Mouse (Mus musculus) embryo, embryonic 10.5 days (tissue): ENCODE results near the gene Arl3.

Experiments
- DNase-seq: peaks from one replicate; pipeline ENCODE4 v3.0.0-alpha.2; 2015; ENCODE audit warnings: low spot score

Arl3 gene

DNA sequence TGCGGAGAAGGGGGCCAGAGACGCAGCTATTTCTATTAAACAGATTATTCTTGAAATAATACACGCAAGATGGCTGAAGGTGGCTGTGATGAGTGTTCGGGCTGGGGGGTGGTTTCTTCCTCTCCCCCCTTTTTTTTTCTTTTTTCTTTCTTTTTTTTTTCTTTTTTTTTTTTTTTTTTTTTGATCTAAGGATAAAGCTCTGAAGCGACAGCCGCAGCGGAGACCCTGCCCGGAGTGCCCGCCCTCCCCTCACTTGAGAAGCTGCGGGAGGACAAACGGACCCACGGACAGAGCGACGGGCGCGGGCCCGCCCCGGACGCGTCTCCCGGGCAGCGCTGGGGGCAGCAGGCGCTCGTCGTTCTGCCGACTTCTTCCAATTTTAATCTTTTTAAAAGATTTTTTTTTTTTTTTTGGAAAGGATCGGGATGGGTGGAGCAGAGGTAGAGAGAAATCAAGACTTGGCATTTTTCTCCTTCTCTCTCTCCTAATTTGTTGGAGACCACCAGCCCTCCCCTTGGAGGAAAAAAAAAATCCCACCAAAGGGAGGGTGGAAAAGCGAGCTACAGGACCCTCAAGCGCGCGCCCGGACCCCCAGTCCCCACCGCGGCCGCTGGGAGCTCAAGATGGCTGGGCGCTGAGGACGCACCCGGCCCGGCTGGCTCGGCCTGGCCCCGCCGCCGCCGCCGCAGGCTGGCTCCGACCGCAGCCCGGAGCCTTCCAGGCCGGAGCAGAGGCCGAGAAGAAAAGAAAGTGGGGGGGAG, 72.2 kb downstream of the Arl3 start:
- DNase-seq, result peak; percentile 83

DNA sequence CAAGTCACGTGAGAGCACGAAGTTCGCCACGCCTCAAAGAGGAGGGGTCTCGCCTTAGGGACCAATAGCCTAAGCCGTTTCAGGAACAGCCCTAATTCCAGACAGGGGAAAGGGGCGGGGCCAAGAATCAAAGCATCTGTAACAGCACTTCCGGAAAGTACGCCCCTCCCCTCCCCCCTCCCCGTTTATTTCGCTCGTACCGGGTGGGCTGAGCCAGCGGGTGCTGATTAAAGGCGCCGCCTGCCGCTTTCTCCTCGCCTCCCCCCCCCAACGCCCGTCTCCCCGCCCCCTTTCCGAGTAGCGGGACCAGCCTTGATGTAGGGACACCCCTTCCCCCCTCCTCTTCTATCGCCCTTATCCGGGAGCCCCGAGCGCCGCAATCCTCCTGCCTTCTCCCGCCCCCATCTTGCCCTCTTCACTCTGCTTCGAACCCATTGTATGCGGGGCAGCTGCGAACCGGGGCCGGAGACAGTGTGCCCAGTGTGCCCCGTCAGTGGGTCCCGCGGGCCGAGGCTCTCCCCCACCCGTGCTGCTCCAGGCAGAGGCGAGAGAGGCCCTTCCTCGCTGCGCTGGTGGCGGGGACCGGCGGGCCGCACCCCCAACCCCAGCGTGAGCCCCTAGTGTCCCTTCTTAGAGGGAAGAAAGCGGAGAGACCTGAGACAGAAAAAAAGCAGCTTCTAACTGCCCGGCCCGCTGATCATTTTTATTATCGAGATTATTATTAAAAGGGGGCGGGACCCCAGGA, 73.0 kb downstream of the Arl3 start:
- peak; percentile 100 for DNase-seq

DNA sequence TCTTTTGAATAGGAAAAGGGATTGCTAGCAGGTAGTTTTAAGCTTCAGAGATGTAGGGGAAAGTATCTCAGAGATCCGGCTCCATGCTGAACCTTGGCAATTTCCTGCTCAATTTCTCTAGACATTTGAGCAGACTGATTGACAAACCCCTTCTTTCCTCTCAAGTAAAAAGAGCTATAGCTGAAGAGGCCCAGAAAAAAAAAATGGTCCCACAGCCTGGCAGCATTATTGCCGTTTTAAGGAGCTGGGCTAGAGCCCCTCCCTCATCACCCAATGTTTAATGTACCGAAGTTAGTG, 73.5 kb downstream of the Arl3 start:
- no peak for DNase-seq

DNA sequence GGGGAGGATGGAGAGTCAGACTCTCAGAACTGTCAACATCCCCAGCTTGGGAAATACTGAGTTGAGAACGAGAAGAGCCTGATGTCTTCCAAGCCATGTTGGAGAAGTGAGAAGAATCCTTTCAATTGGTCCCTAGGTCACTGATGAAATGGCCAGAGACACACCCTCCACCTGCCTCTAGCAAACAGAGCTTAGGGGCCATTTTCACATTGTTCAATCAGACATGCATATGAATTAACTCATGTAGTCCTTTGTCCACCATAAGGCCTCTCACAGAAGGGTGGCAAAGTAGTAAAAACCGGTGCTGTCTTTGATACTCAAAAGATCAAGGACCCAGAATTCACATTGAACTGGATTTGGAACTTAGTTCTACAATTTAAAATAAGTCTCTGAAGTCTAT, 75.8 kb downstream of the Arl3 start:
- DNase-seq, result no peak

DNA sequence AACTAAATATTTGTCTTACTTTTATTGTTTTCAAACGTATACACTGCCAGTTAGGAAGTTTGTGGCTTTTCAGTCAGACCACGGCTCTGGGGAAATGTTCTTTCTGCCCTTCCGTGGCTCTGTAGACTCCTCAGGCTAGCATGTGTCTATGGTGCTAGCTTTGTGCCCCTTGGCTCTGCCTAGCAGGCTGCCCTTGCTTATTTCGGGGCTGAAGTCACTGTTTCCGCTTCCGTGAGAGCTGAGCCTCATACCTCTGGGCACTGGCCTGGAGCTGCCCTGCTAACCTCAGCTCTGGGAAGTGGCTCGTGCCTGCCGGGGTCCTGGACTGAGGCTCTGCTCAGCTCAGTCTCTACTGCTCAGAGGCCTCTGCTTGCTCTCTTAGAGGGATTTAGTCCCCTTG, 77.9 kb downstream of the Arl3 start:
- no peak for DNase-seq

DNA sequence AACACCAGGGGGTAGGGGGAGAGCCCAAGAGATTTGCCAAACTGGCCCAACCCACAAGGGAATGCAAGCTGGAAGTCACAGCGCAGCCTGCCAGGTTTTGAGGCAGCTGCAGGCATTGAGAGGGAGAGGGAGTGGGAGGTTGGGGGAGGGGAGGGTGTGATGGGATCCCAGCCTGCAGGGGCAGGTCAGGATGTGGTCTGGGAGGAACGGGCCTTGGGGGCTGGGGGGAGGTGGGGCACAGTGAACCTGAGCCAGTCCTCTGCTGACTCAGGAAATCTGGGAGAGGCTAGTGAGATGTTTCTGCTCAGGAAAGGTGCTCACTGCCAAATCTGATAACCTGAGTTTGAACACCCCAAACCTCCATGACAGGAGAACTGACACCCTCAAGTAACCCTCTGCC, 82.4 kb downstream of the Arl3 start:
- DNase-seq, result peak; percentile 49

DNA sequence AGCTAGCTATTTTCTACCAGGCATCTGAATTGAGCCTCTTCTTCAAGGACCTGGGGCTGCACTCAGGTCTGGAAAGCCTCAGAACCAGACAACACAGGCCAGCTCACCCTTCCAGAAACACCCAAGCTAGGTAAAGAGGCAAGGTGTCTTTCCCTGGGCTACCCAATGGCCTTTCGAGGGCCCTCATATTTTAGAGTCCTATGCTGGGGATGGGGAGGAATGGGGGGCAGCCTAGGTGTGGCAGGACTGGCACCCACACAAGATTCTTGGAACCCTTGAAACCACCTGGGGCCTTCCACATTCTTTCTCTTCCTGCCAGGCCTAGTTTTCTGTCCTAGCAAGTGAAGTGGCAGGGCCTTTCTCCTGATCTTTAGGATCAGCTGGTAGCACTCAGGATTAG, 83.5 kb downstream of the Arl3 start:
- DNase-seq, result no peak

DNA sequence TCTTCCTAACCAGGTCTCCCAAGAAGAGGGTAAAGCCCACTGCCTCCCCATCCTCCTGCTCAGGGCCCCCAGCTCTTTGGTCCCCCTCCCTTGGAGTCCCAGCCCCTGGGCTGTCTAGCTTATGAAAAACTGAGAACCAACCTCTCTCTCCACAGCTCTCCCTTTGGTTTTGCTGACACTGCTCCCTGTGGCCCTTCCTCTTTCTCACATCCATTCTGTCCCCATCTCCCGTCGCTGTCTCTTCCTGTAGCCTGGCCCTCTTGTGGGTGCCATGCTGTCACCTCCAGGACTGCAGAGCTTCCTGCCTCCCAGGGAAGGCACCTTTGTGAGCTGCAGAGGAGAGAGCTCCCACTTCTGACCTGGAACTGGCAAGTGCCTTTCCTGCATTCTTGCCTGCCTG, 86.3 kb downstream of the Arl3 start:
- DNase-seq, result no peak

DNA sequence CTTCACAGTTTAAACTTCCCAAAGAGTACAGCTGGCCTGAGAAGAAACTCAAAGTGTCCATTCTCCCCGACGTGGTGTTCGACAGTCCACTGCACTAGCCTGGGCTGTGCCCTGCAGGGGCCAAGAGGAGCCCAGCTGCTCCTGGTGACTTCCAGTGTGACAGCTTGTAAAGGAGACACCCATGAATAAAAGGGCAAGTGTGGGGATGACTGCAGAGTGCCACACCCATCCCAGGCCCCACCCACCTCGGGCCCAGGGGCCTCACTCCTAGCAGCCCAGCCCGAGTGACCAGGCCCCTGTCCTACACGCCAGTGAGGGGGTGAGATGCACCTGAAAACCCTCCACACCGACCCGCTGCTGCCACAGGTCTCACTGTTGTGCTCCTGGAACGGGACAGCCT, 87.2 kb downstream of the Arl3 start:
- no peak for DNase-seq

DNA sequence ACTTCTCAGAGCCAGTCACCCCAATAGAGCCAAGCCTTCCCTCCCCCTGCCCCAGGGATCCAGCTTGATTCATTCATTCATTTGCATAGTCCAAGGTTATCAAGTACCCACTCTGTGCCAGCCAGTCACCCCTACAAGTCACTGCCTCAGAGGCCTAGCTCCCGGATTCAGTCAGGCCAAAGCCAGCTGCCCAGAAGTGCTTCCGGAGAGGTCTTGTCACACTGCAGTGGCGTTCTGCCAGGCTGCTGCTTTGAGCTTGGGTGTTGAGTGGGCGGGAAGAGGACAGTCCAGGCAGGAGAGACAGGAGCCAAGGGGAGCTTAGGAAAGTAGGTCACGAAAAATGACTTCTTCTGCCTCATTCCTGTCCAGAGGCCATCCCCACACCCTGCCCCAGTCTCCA, 88.5 kb downstream of the Arl3 start:
- DNase-seq, result no peak

DNA sequence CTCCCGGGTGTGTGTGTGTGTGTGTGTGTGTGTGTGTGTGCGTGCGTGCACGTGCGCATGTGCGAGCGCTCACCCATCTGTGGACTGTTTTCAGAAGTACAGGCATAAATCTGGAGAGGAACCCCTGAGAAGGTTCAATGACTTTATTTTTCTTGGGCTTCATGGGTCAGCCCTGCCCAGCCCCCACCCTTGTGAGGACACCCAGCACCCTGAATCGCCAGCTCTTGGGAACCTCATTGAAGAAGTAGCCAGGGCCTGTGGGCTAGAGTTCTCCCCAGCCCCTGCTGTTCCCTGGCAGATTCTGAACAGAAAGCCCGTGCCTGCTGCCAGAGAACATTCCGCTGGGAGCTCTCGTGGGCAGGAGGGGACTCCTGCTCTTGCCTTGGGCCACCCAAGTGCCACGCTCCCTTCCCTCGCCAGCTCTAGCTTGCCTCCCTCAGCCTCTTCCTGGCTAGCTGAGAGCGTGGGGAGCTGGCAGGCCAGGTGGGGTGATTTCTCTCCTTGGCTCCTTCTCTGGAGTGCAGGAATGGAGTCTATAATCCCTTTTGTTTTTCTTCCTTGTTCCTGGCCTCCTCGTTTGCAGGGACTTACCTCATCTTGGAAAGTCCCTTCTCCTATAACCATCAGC, 89.2 kb downstream of the Arl3 start:
- no peak for DNase-seq

DNA sequence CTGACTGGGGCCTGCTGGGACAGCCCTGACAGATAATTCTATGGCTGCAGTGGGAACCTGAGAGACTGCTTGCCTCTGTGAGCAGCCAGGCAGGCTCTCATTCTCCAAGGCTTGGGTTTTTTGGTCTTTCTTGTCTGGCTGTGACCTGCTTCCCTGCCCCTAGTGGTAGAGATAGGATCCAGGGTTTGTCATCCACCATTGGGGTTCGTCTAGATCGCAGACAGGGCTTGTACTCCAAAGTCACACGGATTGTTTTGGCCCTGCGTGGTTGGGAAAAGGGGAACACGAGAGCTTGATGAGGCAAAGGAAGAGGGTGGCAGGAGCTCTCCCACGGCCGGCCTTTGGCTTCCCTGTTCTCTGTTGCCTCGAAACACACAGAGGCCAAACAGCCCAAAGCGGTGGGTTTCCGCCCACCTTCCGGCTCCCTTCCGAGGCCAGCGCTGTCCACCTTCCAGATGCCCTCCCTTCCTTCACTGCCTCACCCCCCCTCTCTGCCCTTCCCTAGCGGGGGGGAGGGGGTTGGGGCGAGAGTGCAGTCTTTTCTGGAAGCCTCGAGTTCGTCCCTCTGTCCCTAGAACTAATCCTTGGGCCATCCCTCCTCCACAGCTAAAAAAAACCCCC, 90.0 kb downstream of the Arl3 start:
- DNase-seq, result peak; percentile 44

DNA sequence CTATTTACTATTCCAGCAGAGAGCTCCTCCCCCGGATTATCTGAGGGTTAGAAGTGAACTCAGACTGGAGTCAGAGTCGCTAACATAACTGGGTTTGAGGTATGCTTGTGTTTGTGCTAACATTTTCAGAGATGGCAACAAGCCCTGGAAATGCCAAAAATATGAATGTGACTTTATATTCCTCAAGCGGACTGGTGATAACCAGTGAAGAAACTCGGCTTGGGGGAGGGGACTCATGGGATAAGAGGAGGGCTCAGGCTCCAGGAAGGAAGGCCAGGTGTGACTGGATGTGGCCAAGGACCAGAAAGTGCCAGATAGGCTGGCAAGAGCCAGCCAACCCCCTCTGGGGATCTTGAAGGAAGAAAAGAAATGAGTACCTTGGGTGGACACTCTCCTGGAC, 91.2 kb downstream of the Arl3 start:
- no peak for DNase-seq

DNA sequence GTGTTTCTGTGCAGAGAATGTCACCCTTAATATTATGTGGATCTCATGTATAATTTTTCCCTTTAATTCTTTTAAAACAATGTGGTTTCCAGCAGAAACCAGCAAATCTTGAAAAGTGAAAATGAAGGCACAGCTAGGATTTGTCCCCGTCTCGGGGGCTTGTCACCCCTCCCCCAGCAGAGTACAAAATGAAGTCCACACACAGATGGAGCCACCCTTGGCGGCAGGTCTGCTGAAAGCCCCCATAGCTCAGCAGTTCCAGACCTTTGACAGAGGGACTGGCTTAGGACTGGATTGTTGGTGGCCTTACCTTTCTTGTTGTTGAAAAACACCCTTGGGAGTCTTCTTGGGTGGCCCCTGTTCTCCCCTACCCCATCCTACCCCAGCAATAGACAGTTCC, 91.6 kb downstream of the Arl3 start:
- DNase-seq, result no peak
